Mouse (Mus musculus): ENCODE measurements around the gene Cacng7. TPM values are rescaled to one million over a fixed set of nuclear protein-coding genes. Genes with fewer than 3 reads are reported as not detected.
A peak's percentile ranks its signal among the peaks of the same experiment; 100 is the strongest.
"Not testable (repeated sequence)": the region's sequence is repeated elsewhere in the genome, so short reads cannot be mapped to it uniquely, and the experiment has no call there.

Gene Cacng7
- total RNA-seq, 2 experiments from 2014 or later = 115 to 121 TPM

- DNase-seq (ENCODE audit: low spot score in 2 of 2) = no peak
Measured at GRCm38 (mm10) chr7:3386036-3386730, 53.4 kb downstream of the Cacng7 start.

GRCm38 (mm10) chr7:3387761-3388160, 55.0 kb downstream of the Cacng7 start:
- no peak for DNase-seq (ENCODE audit: low spot score in 2 of 2)

GRCm38 (mm10) chr7:3388885-3389284, 56.1 kb downstream of the Cacng7 start:
- DNase-seq (ENCODE audit: low spot score in 2 of 2) = no peak

GRCm38 (mm10) chr7:3389444-3390412, 57.0 kb downstream of the Cacng7 start:
- DNase-seq (ENCODE audit: low spot score in 2 of 2) = peak; percentile 84 to 90

GRCm38 (mm10) chr7:3390413-3391080, 57.8 kb downstream of the Cacng7 start, which contains the start of gene Cacng8:
Gene Cacng8 (plus strand): TSS chr7:3390683.
- peak in 1 of 2 experiments; percentile 48 for DNase-seq (ENCODE audit: low spot score in 2 of 2)

GRCm38 (mm10) chr7:3391081-3391451, 58.3 kb downstream of the Cacng7 start:
- no peak for DNase-seq (ENCODE audit: low spot score in 2 of 2)

GRCm38 (mm10) chr7:3391809-3392208, 59.1 kb downstream of the Cacng7 start:
- DNase-seq (ENCODE audit: low spot score in 2 of 2) = no peak

- no peak for DNase-seq (ENCODE audit: low spot score in 2 of 2)
Measured at GRCm38 (mm10) chr7:3397355-3397754, 64.6 kb downstream of the Cacng7 start.

- no peak for DNase-seq (ENCODE audit: low spot score in 2 of 2)
Measured at GRCm38 (mm10) chr7:3397797-3398196, 65.0 kb downstream of the Cacng7 start.

GRCm38 (mm10) chr7:3398363-3398762, 65.6 kb downstream of the Cacng7 start:
- DNase-seq (ENCODE audit: low spot score in 2 of 2) = not testable (repeated sequence)

- DNase-seq (ENCODE audit: low spot score in 2 of 2) = no peak
Measured at GRCm38 (mm10) chr7:3399937-3400336, 67.2 kb downstream of the Cacng7 start.

- DNase-seq (ENCODE audit: low spot score in 2 of 2) = no peak
Measured at GRCm38 (mm10) chr7:3409729-3410520, 77.2 kb downstream of the Cacng7 start.

- DNase-seq (ENCODE audit: low spot score in 2 of 2) = peak in 1 of 2 experiments; percentile 64
Measured at GRCm38 (mm10) chr7:3411160-3411941, 78.6 kb downstream of the Cacng7 start.

GRCm38 (mm10) chr7:3412036-3412435, 79.3 kb downstream of the Cacng7 start:
- no peak for DNase-seq (ENCODE audit: low spot score in 2 of 2)

GRCm38 (mm10) chr7:3414888-3415287, 82.1 kb downstream of the Cacng7 start:
- DNase-seq (ENCODE audit: low spot score in 2 of 2) = peak in 1 of 2 experiments; percentile 55

GRCm38 (mm10) chr7:3415378-3415777, 82.6 kb downstream of the Cacng7 start:
- DNase-seq (ENCODE audit: low spot score in 2 of 2) = no peak

Measured in layer of hippocampus, postnatal 14 days (tissue).